Mouse (Mus musculus) heart, embryonic 15.5 days (tissue): ENCODE data around the gene Flywch1. TPM values are rescaled to one million over a fixed set of nuclear protein-coding genes. Genes with fewer than 3 reads are reported as not detected.
A peak's percentile ranks its signal among the peaks of the same experiment; 100 is the strongest.
"Not testable (repeated sequence)": the region's sequence is repeated elsewhere in the genome, so short reads cannot be mapped to it uniquely, and the experiment has no call there.

Experiments
- ATAC-seq: fragments of 200-750 bp; cut with Nextera tagmentation; replicated peaks from 2 replicates; pipeline ENCODE4 v1.8.0; 2017; ENCODE audit warnings: low read depth, moderate TSS enrichment; ENCODE audit not compliant: insufficient number of reproducible peaks, insufficient read depth, low FRiP score
- H3K27ac ChIP-seq: fragments of 300-500 bp; sonication (generic); 2 replicates; pipeline ENCODE4 v1.5.1; 2015; ENCODE audit warnings: mild to moderate bottlenecking, inconsistent platforms
- H3K27me3 ChIP-seq: fragments of 300-500 bp; sonication (generic); 2 replicates; pipeline ENCODE4 v1.6.1; 2015; ENCODE audit warnings: inconsistent platforms
- H3K36me3 ChIP-seq: fragments of 300-500 bp; sonication (generic); 2 replicates; pipeline ENCODE4 v1.6.1; 2015; ENCODE audit warnings: mild to moderate bottlenecking, inconsistent platforms
- H3K4me1 ChIP-seq: fragments of 300-500 bp; sonication (generic); replicated peaks from 2 replicates; pipeline ENCODE4 v1.6.1; 2015; ENCODE audit warnings: inconsistent platforms
- H3K4me2 ChIP-seq: fragments of 300-500 bp; sonication (generic); 2 replicates; pipeline ENCODE4 v1.6.1; 2015; ENCODE audit warnings: inconsistent platforms, mild to moderate bottlenecking, moderate library complexity
- H3K4me3 ChIP-seq: fragments of 300-500 bp; sonication (generic); 2 replicates; pipeline ENCODE4 v1.5.1; 2015; ENCODE audit warnings: mild to moderate bottlenecking, inconsistent platforms
- H3K9ac ChIP-seq: fragments of 300-500 bp; sonication (generic); 2 replicates; pipeline ENCODE4 v1.6.1; 2015; ENCODE audit warnings: mild to moderate bottlenecking, inconsistent platforms
- H3K9me3 ChIP-seq: fragments of 300-500 bp; sonication (generic); replicated peaks from 2 replicates; pipeline ENCODE4 v1.6.1; 2016; ENCODE audit warnings: inconsistent platforms
- WGBS: fragments of 180-500 bp; shearing (Covaris S2); methylation state at CpG from one replicate; pipeline ENCODE4 v1.1.7; 2015; ENCODE audit warnings: mixed read lengths; 5-methylcytosine and 5-hydroxymethylcytosine counted together
- polyA plus RNA-seq: library from polyadenylated mRNA; unstranded; fragments of >200 nt; fragmentation: Nextera tagmentation; extraction: Ambion mirVana; gene quantifications from 2 replicates; pipeline ENCODE4 v1.2.1, GENCODE M21; 2015

The Flywch1 gene
- polyA plus RNA-seq, 1 experiment from 2014 or later: 36.5 TPM

GRCm38 (mm10) chr17:23776216-23776615, 4.8 kb upstream of the Flywch1 start:
- no peak overlapping the region for H3K4me2 ChIP-seq
- no peak overlapping the region for H3K9ac ChIP-seq
- no peaks in the 10 kb centered on the region for H3K9me3 ChIP-seq
- ATAC-seq: no peak
- WGBS: 74% methylated on average over 10 of the region's 10 CpGs
- 0 out of 2 replicates have a peak, but pooled peaks cover 3% of the 10 kb centered on the region for H3K4me1 ChIP-seq
- H3K27me3 ChIP-seq: no peaks in the 10 kb centered on the region
- H3K27ac ChIP-seq: no peak overlapping the region
- no peak overlapping the region for H3K4me3 ChIP-seq
- no peaks in the 10 kb centered on the region for H3K36me3 ChIP-seq

GRCm38 (mm10) chr17:23774090-23774489, 2.7 kb upstream of the Flywch1 start:
- 3% methylated on average over 12 of the region's 12 CpGs for WGBS
- no peak overlapping the region for H3K27ac ChIP-seq
- no peak overlapping the region for H3K4me2 ChIP-seq
- no peak for ATAC-seq
- H3K9me3 ChIP-seq: no peaks in the 10 kb centered on the region
- H3K4me1 ChIP-seq: peaks cover 13% of the 10 kb centered on the region
- H3K4me3 ChIP-seq: no peak overlapping the region
- H3K36me3 ChIP-seq: no peaks in the 10 kb centered on the region
- H3K9ac ChIP-seq: no peak overlapping the region
- no peaks in the 10 kb centered on the region for H3K27me3 ChIP-seq

- Histone ChIP-seq H3K36me3 (no peaks in the 10 kb centered on the region), H3K9ac (no peak overlapping the region), H3K9me3 (no peaks in the 10 kb centered on the region), H3K27me3 (no peaks in the 10 kb centered on the region), H3K4me1 (peaks cover 13% of the 10 kb centered on the region), H3K27ac (no peak overlapping the region), H3K4me3 (no peak overlapping the region), H3K4me2 (no peak overlapping the region)
- no peak for ATAC-seq
- WGBS: 70% methylated on average over 6 of the region's 6 CpGs
Observed at GRCm38 (mm10) chr17:23773676-23774075, 2.3 kb upstream of the Flywch1 start.

GRCm38 (mm10) chr17:23772219-23772556, 786 bp upstream of the Flywch1 start:
- H3K27ac ChIP-seq, H3K27me3 ChIP-seq, ATAC-seq, H3K4me3 ChIP-seq, H3K4me2 ChIP-seq, H3K9me3 ChIP-seq, H3K36me3 ChIP-seq, H3K9ac ChIP-seq: not testable (repeated sequence)
- 78% methylated on average over 2 of the region's 2 CpGs for WGBS
- peaks cover 13% of the 10 kb centered on the region for H3K4me1 ChIP-seq

GRCm38 (mm10) chr17:23770896-23771283, 512 bp downstream of the Flywch1 start:
- peaks cover 13% of the 10 kb centered on the region for H3K4me1 ChIP-seq
- H3K27ac ChIP-seq: peak overlapping the region; percentile 85
- no peaks in the 10 kb centered on the region for H3K9me3 ChIP-seq
- no peak; the same call in 1 of the 2 replicates for ATAC-seq
- under 1% methylated on average over 19 of the region's 19 CpGs for WGBS
- H3K4me3 ChIP-seq: peak overlapping the region; percentile 93
- no peaks in the 10 kb centered on the region for H3K27me3 ChIP-seq
- H3K9ac ChIP-seq: peak overlapping the region; percentile 93
- H3K4me2 ChIP-seq: peak overlapping the region; percentile 72
- H3K36me3 ChIP-seq: no peaks in the 10 kb centered on the region

GRCm38 (mm10) chr17:23770493-23770892, 909 bp downstream of the Flywch1 start:
- Histone ChIP-seq H3K36me3 (no peaks in the 10 kb centered on the region), H3K4me1 (peaks cover 13% of the 10 kb centered on the region), H3K4me3 (peak overlapping the region; percentile 93), H3K27ac (peak overlapping the region; percentile 85; the same call in 1 of the 2 replicates), H3K27me3 (no peaks in the 10 kb centered on the region), H3K4me2 (peak overlapping the region; percentile 72), H3K9ac (peak overlapping the region; percentile 93; the same call in 1 of the 2 replicates), H3K9me3 (no peaks in the 10 kb centered on the region)
- no peak for ATAC-seq
- WGBS: 18% methylated on average over 2 of the region's 2 CpGs

- 87% methylated on average over 11 of the region's 11 CpGs for WGBS
- Histone ChIP-seq H3K4me1 (no peaks in the 10 kb centered on the region), H3K27ac (no peak overlapping the region), H3K36me3 (peaks cover 30% of the 10 kb centered on the region), H3K9me3 (no peaks in the 10 kb centered on the region), H3K4me3 (no peak overlapping the region), H3K4me2 (no peak overlapping the region), H3K9ac (no peak overlapping the region), H3K27me3 (no peaks in the 10 kb centered on the region)
- no peak for ATAC-seq
Observed at GRCm38 (mm10) chr17:23762976-23763375, 8.4 kb downstream of the Flywch1 start.

- no peak overlapping the region for H3K27ac ChIP-seq
- no peaks in the 10 kb centered on the region for H3K27me3 ChIP-seq
- no peak overlapping the region for H3K4me3 ChIP-seq
- H3K36me3 ChIP-seq: peaks cover 48% of the 10 kb centered on the region
- no peak for ATAC-seq
- H3K4me1 ChIP-seq: no peaks in the 10 kb centered on the region
- H3K4me2 ChIP-seq: no peak overlapping the region
- no peak overlapping the region for H3K9ac ChIP-seq
- 95% methylated on average over 3 of the region's 3 CpGs for WGBS
- H3K9me3 ChIP-seq: no peaks in the 10 kb centered on the region
Observed at GRCm38 (mm10) chr17:23761155-23761554, 10.2 kb downstream of the Flywch1 start.

- Histone ChIP-seq H3K27me3 (no peaks in the 10 kb centered on the region), H3K4me2 (no peak overlapping the region), H3K4me3 (no peak overlapping the region), H3K9me3 (no peaks in the 10 kb centered on the region), H3K9ac (no peak overlapping the region), H3K27ac (no peak overlapping the region), H3K36me3 (peaks cover 58% of the 10 kb centered on the region), H3K4me1 (no peaks in the 10 kb centered on the region)
- 93% methylated on average over 9 of the region's 9 CpGs for whole genome bisulfite sequencing
- no peak for ATAC-seq
Observed at GRCm38 (mm10) chr17:23760231-23760630, 11.2 kb downstream of the Flywch1 start.

- no peak for ATAC-seq
- Histone ChIP-seq H3K4me3 (no peak overlapping the region), H3K4me1 (no peaks in the 10 kb centered on the region), H3K9me3 (no peaks in the 10 kb centered on the region), H3K36me3 (peaks cover 68% of the 10 kb centered on the region), H3K9ac (no peak overlapping the region), H3K27ac (no peak overlapping the region), H3K27me3 (no peaks in the 10 kb centered on the region), H3K4me2 (no peak overlapping the region)
- WGBS: 87% methylated on average over 8 of the region's 8 CpGs
Observed at GRCm38 (mm10) chr17:23758801-23759200, 12.6 kb downstream of the Flywch1 start.

- H3K4me3 ChIP-seq: no peak overlapping the region
- no peak overlapping the region for H3K4me2 ChIP-seq
- no peaks in the 10 kb centered on the region for H3K27me3 ChIP-seq
- no peaks in the 10 kb centered on the region for H3K4me1 ChIP-seq
- no peak overlapping the region for H3K27ac ChIP-seq
- no peak overlapping the region for H3K9ac ChIP-seq
- no peaks in the 10 kb centered on the region for H3K9me3 ChIP-seq
- WGBS: 95% methylated on average over 9 of the region's 9 CpGs
- no peak for ATAC-seq
- H3K36me3 ChIP-seq: peaks cover 80% of the 10 kb centered on the region
Observed at GRCm38 (mm10) chr17:23757581-23757980, 13.8 kb downstream of the Flywch1 start.

GRCm38 (mm10) chr17:23755689-23756088, 15.7 kb downstream of the Flywch1 start:
- 80% methylated on average over 13 of the region's 13 CpGs for WGBS
- Histone ChIP-seq H3K4me1 (no peaks in the 10 kb centered on the region), H3K4me3 (no peak overlapping the region), H3K4me2 (no peak overlapping the region; the same call in 1 of the 2 replicates), H3K27me3 (no peaks in the 10 kb centered on the region), H3K36me3 (peaks cover 88% of the 10 kb centered on the region), H3K27ac (no peak overlapping the region; the same call in 1 of the 2 replicates), H3K9me3 (no peaks in the 10 kb centered on the region), H3K9ac (no peak overlapping the region)
- no peak for ATAC-seq
